Mouse (Mus musculus): ENCODE results near the gene Uvrag.

- TF ChIP-seq CTCF (IDR thresholded peaks at IDR 0.05 in 2 of 3, conservative IDR thresholded peaks at IDR 0.05 in 1 of 3; ENCODE audit: control insufficient read depth in 1 of 3, insufficient read depth in 1 of 3, low read depth in 2 of 3, low read length in 3 of 3, poor library complexity in 1 of 3, severe bottlenecking in 1 of 3) (no peak), CHD2 (IDR thresholded peaks at IDR 0.05; ENCODE audit: low read length) (no peak), MAX (IDR thresholded peaks at IDR 0.05; ENCODE audit: low read length) (no peak), ZMIZ1 (IDR thresholded peaks at IDR 0.05; ENCODE audit: low read depth, low read length) (no peak), TCF12 (IDR thresholded peaks at IDR 0.05; ENCODE audit: low read depth, low read length) (no peak), ZNF384 (IDR thresholded peaks at IDR 0.05; ENCODE audit: low read depth, low read length) (no peak), POLR2A (IDR thresholded peaks at IDR 0.05; ENCODE audit: control insufficient read depth in 1 of 2, insufficient read depth in 1 of 2, low read depth in 1 of 2, low read length in 2 of 2, poor library complexity in 1 of 2) (no peak)
Observed at GRCm38 (mm10) chr7:98994137-98994536, 146.8 kb downstream of the Uvrag start.
